Mouse (Mus musculus) gastrocnemius, postnatal 14 days (tissue): ENCODE data around the gene Gnao1. TPM values are rescaled to one million over a fixed set of nuclear protein-coding genes. Genes with fewer than 3 reads are reported as not detected.

Source experiments
- microRNA-seq, 2 experiments: library from miRNA; unstranded; fragments of <30 nt; microRNA quantifications; one replicate each; pipeline ENCODE4 v1.2.0; 2021
- total RNA-seq, 2 experiments: library from RNA; stranded (reverse); gene quantifications; 2 replicates each; pipeline ENCODE4 v1.2.3; 2021

The Gnao1 gene
- total RNA-seq, 2 experiments from 2014 or later = 11.1 to 11.6 TPM

Small RNAs within 50 kb of the gene (microRNA-seq; reads per million reads assigned to microRNA genes)
- gene Gm24159 = 0 reads per million in 2 experiments

Other genes with a start within 250 kb of the Gnao1 start
- 10 to 100 TPM; 69.7 to 70.6 TPM for gene Amfr, start 202.9 kb downstream of the Gnao1 start, total RNA-seq
- 10 to 100 TPM; 14.6 to 18.5 TPM for gene Nudt21, start 227.1 kb downstream of the Gnao1 start, total RNA-seq
- 10 to 100 TPM; 14.5 to 15.2 TPM for gene Ogfod1, start 227.2 kb downstream of the Gnao1 start, total RNA-seq